Mouse (Mus musculus): Measurements from ENCODE around the gene Itgb7.
A peak's percentile ranks its signal among the peaks of the same experiment; 100 is the strongest.

Gene Itgb7

DNA sequence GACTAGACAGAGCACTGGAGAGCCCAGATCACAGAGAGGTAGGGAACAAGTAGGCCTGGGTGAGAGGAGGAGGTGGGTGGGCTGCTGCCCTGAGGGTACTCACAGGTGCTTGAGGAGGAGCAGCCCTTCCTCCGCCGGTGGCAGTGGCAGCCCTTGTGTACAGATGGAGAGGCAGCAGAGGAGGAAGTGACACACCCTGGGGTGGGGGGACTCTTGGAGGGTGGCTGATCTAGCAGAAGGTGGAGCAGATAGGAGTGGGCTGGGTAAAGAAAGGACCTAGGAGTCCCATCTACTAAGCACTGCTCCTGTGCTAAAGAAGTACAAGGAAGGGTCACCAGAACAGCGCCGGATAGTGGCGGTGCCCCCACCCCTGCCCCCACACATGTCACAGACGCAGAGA is at the start of gene Itgb7:
Itgb7 (minus strand) TSS at position 197 of the 400 bp plus-strand sequence.
- DNase-seq, result no peak

DNA sequence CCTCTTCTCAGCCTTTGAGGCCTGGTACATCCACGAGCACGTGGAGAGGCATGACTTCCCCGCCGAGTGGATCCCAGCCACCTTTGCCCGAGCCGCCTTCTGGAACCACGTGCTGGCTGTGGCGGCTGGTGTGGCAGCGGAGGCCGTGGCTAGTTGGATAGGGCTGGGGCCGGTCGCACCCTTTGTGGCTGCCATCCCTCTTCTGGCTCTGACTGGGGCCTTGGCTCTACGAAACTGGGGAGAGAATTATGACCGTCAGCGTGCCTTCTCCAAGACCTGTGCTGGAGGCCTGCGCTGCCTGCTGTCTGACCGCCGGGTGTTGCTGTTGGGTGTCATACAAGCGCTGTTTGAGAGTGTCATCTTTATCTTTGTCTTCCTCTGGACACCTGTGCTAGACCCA is 48.9 kb upstream of the Itgb7 start:
- no peak for DNase-seq

DNA sequence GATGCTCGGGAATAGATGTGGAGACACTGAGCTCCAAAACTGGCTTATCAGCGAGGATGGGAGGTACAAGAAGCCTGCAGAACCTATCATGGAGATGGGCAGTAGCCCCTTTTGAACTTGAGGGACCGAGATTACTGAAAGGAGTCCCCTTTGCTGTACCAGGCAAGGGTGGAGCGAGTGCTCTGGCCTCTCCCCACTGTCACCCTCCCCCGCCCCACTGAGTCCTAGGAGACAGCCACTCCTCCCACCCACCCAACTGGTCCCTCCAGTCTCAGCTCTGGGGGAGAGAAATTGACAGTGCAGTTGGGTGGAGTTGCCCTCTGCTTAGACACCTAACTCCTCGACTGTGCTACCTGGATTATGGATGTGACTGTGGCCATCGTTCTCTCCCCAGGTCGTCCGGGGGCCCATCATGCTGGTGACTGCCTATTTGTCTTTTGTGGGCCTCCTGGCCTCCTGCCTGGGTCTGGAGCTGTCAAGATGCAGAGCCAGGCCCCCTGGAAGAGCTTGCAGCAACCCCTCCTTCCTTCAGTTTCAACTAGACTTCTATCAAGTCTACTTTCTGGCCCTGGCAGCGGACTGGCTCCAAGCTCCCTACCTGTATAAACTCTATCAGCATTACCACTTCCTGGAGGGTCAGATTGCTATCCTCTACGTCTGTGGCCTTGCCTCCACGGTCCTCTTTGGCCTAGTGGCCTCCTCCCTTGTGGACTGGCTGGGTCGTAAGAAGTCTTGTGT is 48.2 kb upstream of the Itgb7 start:
- peak in 1 of 2 experiments; percentile 11 for DNase-seq

DNA sequence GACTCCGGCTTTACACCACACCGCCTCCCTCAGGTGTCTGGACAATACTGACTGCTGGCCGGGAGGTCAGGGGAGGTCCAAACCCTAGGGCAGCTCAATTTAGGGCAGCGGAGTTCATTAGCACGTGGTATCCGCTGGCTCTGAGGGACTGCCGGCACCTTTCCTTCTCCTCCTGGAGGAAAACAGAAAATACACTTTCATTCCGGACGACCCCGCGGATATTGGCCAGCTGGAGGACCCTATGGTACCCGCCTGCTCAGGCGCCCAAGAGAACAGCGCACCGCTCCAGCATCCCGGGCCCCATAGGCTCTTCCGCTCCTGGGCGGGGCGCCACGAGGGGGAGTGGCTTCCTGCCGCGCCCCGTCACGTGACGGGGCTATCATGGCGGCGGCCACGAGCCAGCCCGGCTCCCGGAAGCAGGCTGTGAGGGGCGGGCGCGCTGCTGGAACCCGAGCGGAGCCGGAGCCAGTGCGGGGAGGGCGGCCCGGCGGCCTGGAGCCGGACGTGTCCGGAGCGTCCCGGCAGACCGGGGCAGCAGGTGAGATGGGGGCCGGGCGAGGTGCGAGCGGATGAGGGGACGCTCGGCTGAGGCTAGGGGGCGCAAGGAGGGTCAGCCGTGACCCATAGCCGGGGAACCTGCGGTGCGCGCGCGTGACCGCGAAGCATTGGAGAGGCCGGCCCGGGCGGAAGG is 47.5 kb upstream of the Itgb7 start, which contains the start of gene Mfsd5:
Mfsd5 (plus strand) TSS at position 363 of the 691 bp plus-strand sequence.
- peak; percentile 87 to 91 for DNase-seq

DNA sequence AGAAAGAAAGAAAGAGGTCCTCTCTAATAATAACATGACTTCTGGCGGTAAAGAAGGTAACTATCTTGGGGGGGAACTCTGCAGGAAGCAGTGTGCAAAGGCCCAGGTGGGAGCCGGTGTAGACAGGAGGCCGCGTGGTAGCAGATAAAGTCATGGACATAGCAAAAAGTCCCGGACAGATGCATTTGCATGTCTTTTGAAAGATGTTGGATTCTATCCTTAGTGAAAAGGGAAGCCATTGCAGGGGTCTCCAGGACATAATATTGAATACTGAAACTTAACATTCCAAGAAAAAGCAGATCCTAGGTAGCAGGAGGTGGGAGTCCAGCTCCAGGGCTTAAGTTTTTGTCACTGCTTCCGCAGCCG is 47.0 kb upstream of the Itgb7 start:
- DNase-seq, result no peak

DNA sequence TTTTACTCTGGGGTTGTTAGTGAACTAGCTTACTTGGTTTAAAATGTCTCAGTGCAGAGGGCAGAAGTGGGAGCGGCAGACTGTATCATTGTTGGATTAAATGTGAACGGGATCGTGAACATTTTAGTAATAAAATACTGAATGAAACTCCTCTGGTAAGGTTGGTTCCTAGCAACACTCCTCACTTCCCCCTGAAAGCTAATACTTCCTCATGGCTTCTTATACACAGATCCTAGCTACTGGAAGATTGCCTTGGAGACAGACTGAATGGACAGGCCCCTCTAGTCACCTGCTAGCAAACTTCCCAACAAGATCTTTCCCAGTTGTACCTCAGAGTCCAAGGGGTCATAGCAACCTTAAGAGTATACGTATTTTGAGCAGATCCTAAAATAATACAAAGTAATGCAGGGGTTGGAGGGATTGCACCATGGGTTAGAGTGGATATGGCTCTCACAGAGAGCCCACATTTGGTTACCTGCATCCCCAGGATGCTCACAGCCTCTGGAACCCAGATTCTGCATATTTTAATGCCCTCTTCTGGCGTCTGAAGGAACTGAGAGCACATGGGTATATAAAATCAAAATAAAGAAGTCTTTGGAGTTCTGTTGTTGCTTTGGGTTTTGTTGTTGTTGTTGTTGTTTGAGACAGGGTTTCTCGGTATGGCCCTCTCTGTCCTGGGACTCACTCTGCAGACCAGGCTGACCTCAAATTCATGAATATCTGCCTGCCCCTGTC is 42.4 kb upstream of the Itgb7 start:
- DNase-seq, result no peak

DNA sequence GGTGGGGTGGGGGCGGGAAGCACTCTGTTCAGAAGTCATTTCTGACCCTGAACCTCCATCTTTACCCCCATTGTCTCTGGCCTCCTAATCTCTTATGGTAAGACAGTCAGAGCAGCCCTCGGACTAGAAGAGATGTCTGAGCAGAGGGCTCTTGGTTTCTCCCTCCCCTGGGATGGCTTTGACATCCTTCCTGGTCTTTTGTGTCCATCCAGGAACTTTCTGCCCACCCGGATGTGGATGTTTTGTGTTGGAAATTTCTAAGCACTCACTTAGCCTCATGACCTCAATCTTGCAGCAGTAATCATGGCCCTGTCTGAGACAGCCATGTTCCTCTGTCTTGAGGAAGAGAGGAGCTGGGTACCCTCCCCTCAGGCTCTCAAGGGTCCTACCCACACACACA is 39.7 kb upstream of the Itgb7 start:
- no peak for DNase-seq

DNA sequence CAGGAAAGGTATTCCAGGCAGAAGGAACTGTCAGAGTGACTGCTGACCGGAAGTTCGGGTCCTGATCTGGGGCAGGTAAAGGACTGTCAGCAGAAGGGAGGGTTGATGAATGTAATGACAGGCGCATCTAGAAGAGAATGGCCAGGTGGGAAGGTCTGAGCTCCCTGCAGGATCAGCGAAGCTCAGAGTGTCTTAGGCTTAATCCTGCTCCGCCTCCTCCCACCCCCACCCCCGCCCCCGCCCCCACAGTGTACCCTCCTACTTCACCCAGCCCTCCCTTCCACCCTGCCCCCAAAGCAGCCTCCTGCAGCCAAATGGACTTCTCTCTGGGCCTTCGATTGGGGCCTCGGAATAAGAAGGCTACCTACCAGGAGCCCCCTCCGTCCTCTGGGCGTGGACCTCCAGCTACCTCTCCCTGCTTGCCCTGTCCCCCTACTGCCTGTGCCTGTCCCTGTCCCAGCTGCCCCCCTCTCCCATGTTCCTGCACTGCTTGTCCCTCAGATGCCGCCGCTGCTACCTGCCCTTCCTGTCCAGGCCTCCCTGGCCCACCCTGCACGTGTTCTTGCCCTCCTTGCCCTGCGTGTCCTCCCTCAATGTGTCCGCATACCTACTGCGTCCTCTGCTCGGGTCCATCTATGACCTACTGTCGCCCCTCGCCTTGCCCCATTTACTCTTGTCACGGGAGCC is 38.7 kb upstream of the Itgb7 start, which contains the start of gene Gm9918:
Gm9918 (plus strand) TSS at position 290 of the 687 bp plus-strand sequence.
- no peak for DNase-seq

DNA sequence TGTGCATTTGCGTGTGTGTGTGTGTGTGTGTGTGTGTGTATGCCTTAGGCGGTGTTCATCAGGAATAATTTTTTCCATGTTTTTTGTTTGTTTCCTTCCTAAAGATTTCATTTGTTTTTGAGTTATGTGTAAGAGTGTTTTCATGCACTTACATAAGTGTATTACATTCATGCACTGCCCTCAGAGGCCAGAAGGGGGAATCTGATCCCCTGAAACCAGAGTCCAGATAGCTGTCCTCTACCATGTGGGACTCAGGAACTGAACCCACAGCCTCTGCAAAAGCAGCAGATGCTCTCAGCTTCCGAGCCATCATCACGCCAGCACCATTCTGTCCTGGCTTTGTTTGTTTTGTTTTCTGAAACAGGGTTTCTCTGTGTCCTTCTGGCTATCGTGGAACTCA is 33.8 kb upstream of the Itgb7 start:
- DNase-seq, result no peak

DNA sequence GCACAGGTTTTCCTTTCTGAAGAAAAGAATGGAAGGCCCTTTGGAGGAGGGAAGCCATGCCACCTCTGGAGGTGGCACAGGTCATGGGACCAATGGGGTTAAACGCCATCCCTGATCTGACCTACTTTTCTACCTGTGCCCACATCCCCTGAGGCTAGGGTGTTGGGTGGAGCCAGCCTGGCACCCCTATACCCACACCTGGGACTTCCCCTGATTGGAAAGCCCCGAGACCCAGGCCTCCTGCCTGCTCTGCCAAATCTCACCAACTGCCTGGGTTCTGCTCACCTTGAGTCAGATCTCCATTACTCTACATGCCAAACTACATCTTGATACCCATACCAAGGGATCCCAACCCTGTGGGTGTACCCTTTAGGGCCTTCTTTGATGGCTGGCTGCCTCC is 31.3 kb upstream of the Itgb7 start:
- no peak for DNase-seq

DNA sequence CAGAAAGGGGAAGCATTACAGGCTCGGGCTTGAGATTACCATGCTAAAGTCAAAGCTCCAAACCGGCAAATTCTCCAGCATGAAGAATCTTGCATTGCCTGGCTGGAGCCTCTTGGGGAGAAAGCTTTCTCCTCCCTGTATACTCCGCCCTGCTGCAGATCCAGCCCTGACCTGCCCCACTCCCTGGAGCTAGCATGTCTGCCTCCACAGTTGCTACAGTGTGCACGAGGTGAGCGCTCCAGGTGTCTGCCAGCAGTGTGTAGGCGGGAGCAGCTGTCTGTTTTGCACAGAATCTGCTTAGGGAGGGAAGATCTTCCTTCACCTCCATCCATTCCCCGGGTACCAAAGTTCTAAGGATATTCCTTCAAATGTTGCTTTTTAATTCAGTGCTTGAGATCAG is 30.8 kb upstream of the Itgb7 start:
- no peak for DNase-seq

DNA sequence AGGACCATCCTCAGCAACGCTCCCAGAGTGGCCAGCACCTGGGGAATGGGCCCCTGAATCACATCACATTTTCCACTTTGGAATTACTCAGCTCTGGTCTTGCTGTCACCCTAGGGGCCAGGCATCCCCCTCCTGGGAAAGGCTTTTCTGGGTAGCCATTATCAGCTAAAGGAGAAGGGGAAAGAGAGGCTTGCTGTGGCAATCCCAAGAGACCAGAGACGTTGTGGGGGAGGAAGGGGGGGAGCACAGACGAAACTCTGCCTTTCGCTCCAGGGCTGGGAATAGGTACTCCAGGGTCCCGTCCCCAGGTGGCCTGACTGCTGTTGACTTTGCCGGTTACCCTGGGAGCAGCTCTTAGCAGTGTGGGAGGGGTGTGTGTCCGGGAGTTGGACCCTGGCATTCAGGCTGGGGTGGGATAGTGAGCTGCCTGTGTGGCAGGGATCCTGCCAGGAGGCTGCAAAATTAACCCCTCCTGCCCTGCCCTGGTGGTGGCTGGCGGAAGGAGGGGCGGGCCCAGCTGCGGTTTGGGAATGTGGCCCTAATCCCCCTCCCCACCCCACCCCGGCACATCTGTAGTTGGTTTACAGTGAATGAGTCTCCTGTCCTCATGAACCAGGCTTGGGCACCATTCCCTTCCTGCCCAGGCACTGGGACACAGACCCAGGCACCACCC is 27.0 kb upstream of the Itgb7 start:
- DNase-seq, result no peak

DNA sequence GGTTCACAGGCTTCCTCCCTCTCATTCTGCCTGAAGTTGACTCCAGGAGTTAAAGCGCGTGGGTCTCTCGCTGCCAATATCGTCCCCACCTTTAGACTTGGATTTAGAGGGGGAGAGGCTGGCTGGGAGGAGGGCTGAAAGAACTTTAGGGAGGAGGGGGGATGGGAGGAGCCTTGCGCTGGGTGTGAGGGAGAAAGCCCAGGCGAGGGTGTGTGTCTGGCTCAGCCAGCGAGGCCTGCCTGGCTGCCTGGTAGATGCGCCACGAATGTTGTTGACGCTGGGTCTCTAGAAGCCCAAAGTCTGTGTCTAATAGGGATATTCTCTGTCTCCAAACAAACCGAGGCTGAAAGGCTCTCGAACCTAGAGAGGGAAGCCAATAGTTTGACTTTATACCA is 26.3 kb upstream of the Itgb7 start:
- peak; percentile 27 to 29 for DNase-seq

DNA sequence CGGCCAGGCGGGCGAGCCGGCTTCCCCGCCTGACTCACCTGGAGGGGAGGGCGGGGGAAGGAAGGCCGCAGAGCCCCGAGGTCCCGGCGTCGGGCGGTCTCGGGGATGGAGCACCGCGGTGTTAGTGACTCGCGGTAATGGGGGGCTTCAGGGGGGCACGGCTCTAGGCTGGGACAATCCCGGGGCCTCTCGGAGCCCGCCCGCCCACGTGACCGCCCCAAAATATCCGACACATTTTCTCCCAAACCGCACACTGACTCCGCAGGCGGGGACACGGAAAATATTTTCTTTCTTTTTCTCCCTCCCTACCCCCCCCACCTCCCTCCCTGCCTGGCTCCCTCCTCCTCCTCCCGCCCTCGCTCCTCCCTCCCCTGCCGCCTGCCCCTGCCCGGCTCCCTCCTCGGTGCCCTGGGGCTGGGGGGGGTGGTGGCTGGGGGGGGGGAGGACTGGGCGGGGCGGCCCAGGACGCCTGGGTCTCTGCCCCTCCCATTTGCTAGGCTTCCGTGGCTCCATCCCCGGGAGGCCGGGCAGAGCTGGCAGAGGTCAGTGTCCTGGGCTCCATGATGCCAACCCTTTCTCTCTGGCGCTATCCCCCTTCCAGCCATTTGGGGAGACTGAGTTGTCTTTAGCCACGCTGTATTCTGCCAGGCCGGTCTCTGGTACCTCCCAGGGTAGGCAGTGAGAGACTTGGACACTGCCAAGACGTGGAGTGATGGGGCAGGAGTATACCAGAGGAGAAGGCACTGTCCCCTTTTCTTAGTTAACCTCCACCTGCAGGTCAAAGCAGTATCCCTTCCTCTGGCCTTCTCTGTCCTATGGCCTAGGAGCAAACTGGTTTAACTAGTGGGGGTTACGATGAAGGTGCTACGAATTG is 25.7 kb upstream of the Itgb7 start, which contains the start of gene Rarg:
Rarg (minus strand) TSS at position 316 of the 874 bp plus-strand sequence.
- peak; percentile 55 to 57 for DNase-seq

DNA sequence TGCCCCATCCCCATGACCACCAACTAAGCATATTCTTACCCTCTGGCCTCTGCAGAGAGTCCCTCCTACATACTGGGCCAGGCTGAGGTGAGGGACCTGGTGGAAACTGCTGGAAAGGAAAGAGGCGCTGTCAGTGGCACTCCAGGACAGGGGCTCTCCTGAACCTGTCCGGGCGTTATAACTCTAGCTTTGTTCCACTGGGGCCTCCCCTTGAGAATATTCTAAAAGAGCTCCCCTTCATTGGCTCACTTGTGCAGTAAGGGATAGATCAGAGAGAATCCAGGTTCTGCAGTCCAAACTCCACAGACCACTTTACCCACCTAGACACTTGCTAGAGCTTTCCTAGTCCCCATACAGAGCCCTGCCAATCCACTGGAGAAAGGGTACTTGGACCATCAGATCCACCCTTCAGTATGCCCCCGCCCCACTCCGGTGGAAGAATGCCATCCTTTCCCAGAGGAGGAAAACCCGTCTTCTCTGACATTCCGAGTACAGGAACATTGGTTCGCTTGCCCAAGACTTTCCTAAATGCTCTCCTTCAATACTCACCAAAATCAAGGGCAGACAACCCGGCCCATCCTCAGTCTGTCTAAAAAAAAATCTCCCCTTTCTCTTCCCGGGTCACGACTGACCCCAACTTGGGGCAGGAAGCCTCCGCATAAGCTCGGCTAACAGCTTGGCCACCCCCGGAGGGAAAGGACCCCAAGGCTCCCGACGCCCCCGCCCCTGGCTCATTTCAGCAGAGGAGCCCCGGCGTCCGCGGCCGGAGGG is 24.9 kb upstream of the Itgb7 start:
- DNase-seq, result peak in 1 of 2 experiments; percentile 20

DNA sequence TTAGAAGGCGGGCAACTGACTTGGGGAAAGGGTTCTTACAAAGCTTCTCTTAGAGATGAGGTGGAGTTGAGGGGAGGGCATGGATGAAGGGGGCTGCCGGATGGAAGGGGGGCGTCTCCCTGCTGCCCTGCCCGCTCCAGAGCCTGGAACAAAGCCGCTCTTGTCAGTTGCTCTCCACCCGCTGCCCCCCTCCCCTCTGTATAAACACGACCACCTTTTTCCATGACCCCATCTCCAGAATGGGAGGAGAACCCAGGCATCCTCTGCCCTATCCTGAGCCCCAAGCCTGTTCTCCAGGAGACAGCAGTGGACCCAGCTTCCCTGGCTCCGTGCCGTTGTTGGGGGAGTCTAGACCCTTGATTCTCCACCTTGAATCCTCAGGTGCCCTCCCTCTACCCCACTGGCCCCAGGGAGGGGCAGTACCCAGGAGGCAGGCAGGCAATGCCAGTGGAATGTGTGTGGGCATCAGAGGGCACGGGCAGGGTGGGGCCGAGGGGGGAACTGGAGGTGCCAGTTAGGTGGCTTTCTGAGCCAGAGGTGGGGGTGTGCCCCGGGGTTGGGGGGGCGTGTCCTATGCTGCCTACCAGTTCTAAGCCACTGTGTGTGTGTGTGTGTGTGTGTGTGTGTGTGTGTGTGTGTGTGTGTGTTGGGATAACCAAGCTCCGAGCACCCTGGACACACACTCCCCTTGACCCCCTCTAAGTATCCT is 24.0 kb upstream of the Itgb7 start:
- no peak for DNase-seq

DNA sequence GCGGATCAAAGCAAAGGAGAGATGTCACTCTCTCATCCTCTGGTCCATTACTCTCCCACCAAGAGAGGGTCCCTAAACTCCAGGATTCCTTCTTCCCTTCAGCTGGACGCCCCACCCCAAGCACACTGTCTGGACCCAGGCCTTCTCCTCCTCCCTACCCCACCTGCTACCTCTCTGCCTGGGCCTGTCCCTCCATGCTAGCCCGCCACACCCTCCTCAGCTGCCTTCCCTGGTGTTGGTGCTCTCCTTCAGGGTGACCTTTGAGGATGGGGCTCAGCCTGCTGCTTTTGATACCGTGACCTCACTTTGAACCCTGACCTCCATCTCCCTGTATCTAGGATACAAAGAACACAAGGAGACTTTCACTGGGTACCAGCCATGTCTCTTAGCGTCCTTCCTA is 18.8 kb upstream of the Itgb7 start:
- no peak for DNase-seq

DNA sequence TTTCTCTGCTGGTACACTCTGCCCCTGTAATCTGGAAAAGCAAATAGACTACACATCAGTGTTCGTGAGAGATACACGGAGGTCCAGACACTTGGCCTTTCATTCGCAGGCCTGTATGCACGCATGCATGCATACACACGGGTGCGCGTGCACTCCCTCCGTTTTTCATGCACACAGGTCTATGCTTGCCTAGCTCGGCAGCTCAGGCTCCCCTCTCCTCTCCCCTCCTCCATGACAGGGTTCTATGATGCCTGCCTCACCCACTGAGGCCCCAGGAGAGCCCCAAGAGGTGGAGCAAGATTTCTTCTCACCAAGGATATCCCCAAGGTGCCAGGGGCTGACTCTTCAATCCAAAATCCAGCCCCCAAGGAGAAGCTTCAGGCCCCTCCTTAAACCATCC is 18.2 kb upstream of the Itgb7 start:
- DNase-seq, result no peak

DNA sequence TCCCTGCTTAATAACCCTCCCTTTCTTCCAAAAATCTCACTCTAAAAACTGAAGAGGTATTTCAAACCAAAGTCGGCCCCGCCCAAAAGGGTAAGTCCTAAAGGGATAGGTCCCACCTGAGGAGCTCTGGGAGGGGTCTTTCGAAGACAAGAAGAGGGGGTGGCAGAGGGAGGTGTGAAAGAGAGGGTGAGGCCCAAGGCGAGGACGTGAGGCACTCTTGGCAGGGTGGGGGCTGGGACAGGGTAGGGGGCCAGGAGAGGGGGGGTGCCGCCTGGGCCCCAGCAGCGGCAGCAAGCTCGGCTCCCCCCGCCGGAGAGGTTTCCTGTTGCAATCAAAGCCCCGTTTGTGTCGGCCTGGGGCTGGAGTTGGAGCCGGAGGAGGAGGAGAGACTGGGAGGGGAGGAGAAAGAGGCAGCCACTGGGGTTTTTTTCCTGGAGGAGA is 17.5 kb upstream of the Itgb7 start:
- DNase-seq, result no peak

DNA sequence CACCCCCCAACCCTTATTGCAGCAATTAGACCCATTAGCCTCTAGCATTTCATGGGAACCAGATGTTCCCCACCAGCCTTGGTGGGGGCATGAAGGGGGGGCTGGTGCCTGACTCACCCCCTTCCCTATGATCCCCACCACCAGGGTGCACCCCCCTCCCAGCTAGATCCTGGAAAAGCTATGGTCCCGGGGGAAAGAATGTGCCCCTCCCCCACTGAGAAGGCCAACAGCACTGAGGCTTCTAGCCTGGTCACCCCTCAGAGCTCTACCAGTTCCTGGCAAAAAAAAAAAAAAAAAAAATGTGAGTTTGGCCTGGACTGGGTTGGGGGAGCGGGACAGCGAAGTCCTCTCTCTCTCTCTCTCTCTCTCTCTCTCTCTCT is 17.1 kb upstream of the Itgb7 start:
- DNase-seq, result no peak
